In the genomic region with DNA sequence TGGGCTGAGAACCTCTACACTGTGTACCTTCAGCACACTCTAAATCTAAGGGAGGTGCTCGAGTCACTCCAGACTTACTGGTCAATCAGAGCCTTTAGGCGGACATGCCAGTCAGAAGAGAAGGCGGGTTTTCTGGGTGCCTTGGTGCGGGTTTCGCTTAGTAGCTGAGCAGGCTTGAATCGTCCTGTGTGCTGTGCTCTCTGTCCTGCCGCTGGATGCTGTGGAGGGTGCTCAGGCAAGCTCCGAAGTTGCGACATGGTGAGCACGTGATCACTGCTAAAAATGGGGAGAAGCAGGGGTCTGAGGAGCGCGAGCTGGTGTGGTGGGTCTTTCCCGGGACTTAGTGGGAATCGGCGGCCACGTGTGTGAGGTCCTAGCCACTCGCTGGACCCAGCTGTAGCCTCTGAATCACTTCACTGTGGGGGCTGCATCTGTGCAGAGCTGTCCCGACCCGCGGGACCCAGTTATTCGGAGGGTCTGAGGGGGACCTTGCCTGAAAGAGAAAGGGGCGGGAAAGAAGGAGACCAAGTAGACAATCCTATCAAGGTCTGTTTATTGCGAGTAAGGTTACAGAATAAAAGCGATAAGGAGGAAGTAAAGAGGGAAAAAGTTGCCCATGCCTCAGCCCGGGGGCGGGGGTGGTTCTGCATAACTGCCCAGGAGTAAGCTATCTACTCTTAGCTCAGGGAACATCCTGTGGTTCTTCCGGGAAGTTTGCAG, we compare ENCODE assay signal across 9 mouse cellular contexts. TPM values are rescaled to one million over a fixed set of nuclear protein-coding genes. Genes with fewer than 3 reads are reported as not detected.
DNase-seq lines count a peak whose midpoint lies in the region; ATAC-seq lines count a peak whose summit lies in the region.
"Had no signal": no experiment of that assay in that cellular context is flagged by ENCODE, and none has a peak within 500 bp of the region (broad histone marks: within the 10 kb centered on the region; RNA-seq: fewer than 3 reads in every experiment).

No protein-coding gene starts in this region.

- H3K36me3 ChIP-seq in embryonic facial prominence, embryonic 14.5 days (ENCODE audit: control insufficient read depth, insufficient read depth, low read length) = no peaks in the 10 kb centered on the region
- H3K36me3 ChIP-seq in lung, embryonic 16.5 days (ENCODE audit: control insufficient read depth, insufficient read depth, low read length) = no peaks in the 10 kb centered on the region

- H3K4me2 ChIP-seq in embryonic facial prominence, embryonic 14.5 days (ENCODE audit: low read depth, low read length) = peak overlapping the region; percentile 71
- H3K4me2 ChIP-seq in lung, embryonic 16.5 days (ENCODE audit: low read depth, low read length) = peak overlapping the region; percentile 75

- no peak overlapping the region for H3K27ac ChIP-seq in embryonic facial prominence, embryonic 14.5 days (replicated peaks; ENCODE audit: low read depth, low read length)
- no peak overlapping the region for H3K27ac ChIP-seq in lung, embryonic 16.5 days (ENCODE audit: low read length)

- ATAC-seq in CD4-positive, CD25-positive, alpha-beta regulatory T cell, adult 4 months = peak; percentile 74
- peak; percentile 65 for ATAC-seq in embryonic facial prominence, embryonic 14.5 days (ENCODE audit: low read depth)
- peak; percentile 68 for ATAC-seq in inflammation-experienced regulatory T-cells, adult 6 months
- peak; percentile 87 for ATAC-seq in lung, embryonic 16.5 days (ENCODE audit: low read depth)

- peak overlapping the region; percentile 49 for H3K9ac ChIP-seq in embryonic facial prominence, embryonic 14.5 days (ENCODE audit: low read depth, low read length)
- H3K9ac ChIP-seq in lung, embryonic 16.5 days (ENCODE audit: low read length) = peak overlapping the region; percentile 63

- H3K4me1 ChIP-seq in embryonic facial prominence, embryonic 14.5 days (ENCODE audit: control insufficient read depth, insufficient read depth, low read length) = no peaks in the 10 kb centered on the region
- H3K4me1 ChIP-seq in lung, embryonic 16.5 days (replicated peaks; ENCODE audit: control insufficient read depth, insufficient read depth, low read length) = no peaks in the 10 kb centered on the region

- no peaks in the 10 kb centered on the region for H3K9me3 ChIP-seq in embryonic facial prominence, embryonic 14.5 days (ENCODE audit: control insufficient read depth, low read length)
- H3K9me3 ChIP-seq in lung, embryonic 16.5 days (ENCODE audit: control insufficient read depth, low read length) = no peaks in the 10 kb centered on the region

- DNase-seq in A20 (ENCODE audit: low read depth, low spot score) = peak; percentile 58
- peak; percentile 10 for DNase-seq in embryonic facial prominence, embryonic 14.5 days (ENCODE audit: low spot score)
- peak; percentile 9 for DNase-seq in ovary, postnatal 14 days (ENCODE audit: low spot score)
- no peak for DNase-seq in thymus, adult 18-20 months
- no peak for DNase-seq in left cerebral cortex, adult 11 months (ENCODE audit: low spot score)

- peak overlapping the region; percentile 37 for H3K4me3 ChIP-seq in embryonic facial prominence, embryonic 14.5 days (ENCODE audit: low read depth, low read length)
- H3K4me3 ChIP-seq in lung, embryonic 16.5 days (ENCODE audit: low read length) = peak overlapping the region; percentile 55

- WGBS in embryonic facial prominence, embryonic 14.5 days = 8% methylated on average over 27 of the region's 27 CpGs
- WGBS in lung, embryonic 16.5 days = 3% methylated on average over 27 of the region's 27 CpGs

- H3K27me3 ChIP-seq in embryonic facial prominence, embryonic 14.5 days (replicated peaks; ENCODE audit: control insufficient read depth, insufficient read depth, low read length) = peaks cover 6% of the 10 kb centered on the region
- H3K27me3 ChIP-seq in lung, embryonic 16.5 days (ENCODE audit: control insufficient read depth, insufficient read depth, low read depth, low read length) = no peaks in the 10 kb centered on the region

RNA-seq across cellular contexts. Expression of gene Zfp950, which starts 11.2 kb away (rescaled TPM):
- 10 to 100 TPM; 54.2 to 97.1 TPM for polyA plus RNA-seq in CD4-positive, CD25-positive, alpha-beta regulatory T cell, adult 4 months (2017; shearing (Covaris generic))
- polyA plus RNA-seq in embryonic facial prominence, embryonic 14.5 days (2014; fragmentation: Nextera tagmentation; extraction: Ambion mirVana) = 39.0 and 39.8 TPM in 2 replicates
- 10 to 100 TPM; 32.9 to 62.0 (median 54.8) TPM for polyA plus RNA-seq in inflammation-experienced regulatory T-cells, adult 6 months (2017; shearing (Covaris generic))
- polyA plus RNA-seq in lung, embryonic 16.5 days (2015; fragmentation: Nextera tagmentation; extraction: Ambion mirVana) = 36.8 and 37.7 TPM in 2 replicates

RNA-seq across cellular contexts. Expression of gene Gm7102, which starts 24.2 kb away (rescaled TPM):
- under 1 TPM in 1 of 2 experiments, not detected in 1; 0.20 TPM for polyA plus RNA-seq in CD4-positive, CD25-positive, alpha-beta regulatory T cell, adult 4 months (2017; shearing (Covaris generic))
- 0.18 and 0.19 TPM in 2 replicates for polyA plus RNA-seq in embryonic facial prominence, embryonic 14.5 days (2014; fragmentation: Nextera tagmentation; extraction: Ambion mirVana)
- polyA plus RNA-seq in inflammation-experienced regulatory T-cells, adult 6 months (2017; shearing (Covaris generic)) = not detected
- polyA plus RNA-seq in lung, embryonic 16.5 days (2015; fragmentation: Nextera tagmentation; extraction: Ambion mirVana) = 0.10 and 0.15 TPM in 2 replicates

RNA-seq across cellular contexts. Expression of gene Gm6020, which starts 31.8 kb away (rescaled TPM):
- polyA plus RNA-seq in CD4-positive, CD25-positive, alpha-beta regulatory T cell, adult 4 months (2017; shearing (Covaris generic)) = not detected
- polyA plus RNA-seq in embryonic facial prominence, embryonic 14.5 days (2014; fragmentation: Nextera tagmentation; extraction: Ambion mirVana) = not detected in 2 replicates
- not detected for polyA plus RNA-seq in inflammation-experienced regulatory T-cells, adult 6 months (2017; shearing (Covaris generic))
- polyA plus RNA-seq in lung, embryonic 16.5 days (2015; fragmentation: Nextera tagmentation; extraction: Ambion mirVana) = not detected in 2 replicates
- polyA plus RNA-seq: gonadal fat pad, adult 2 months had no signal

Comparison
In these comparisons a context has a peak if more than half of its experiments do, and no peak if none do; other contexts are left out.
1. DNase-seq: peak in A20 (single experiment), embryonic facial prominence, embryonic 14.5 days (single experiment) and ovary, postnatal 14 days (single experiment); none in thymus, adult 18-20 months (0 of 2) and left cerebral cortex, adult 11 months (single experiment).
2. Peak in every context shown above with its lines, with median percentiles within 50 percentile points of each other: ATAC-seq.